Mouse (Mus musculus): ENCODE data around the gene Cox7a2l.
A peak's percentile ranks its signal among the peaks of the same experiment; 100 is the strongest.

The Cox7a2l gene

GRCm38 (mm10) chr17:83526624-83527532 is 9.7 kb upstream of the Cox7a2l start:
- DNase-seq (ENCODE audit: low spot score) = no peak

- DNase-seq (ENCODE audit: low spot score) = no peak
These were observed 9.0 kb upstream of the Cox7a2l start for GRCm38 (mm10) chr17:83526091-83526561.

DNA sequence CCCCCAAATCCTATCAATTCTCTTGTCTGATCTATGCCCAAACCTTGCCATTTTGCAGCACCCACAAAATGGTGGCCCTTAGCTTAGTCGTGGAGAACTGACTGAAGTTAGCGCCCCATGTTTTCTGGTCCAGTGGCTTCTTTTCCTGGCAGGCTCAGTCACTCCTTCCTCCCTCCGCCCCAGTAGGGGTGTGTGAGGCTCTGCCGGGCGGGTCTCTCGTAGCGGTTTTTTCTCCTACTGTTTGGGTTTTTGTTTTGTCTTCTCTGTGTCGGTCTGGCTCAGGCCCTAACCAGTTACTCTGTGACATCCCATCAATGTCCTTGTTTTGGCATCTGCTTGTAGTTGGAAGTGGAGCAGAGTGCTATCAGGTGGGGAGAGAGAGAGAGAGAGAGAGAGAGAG is 8.5 kb upstream of the Cox7a2l start:
- no peak for DNase-seq (ENCODE audit: low spot score)

DNA sequence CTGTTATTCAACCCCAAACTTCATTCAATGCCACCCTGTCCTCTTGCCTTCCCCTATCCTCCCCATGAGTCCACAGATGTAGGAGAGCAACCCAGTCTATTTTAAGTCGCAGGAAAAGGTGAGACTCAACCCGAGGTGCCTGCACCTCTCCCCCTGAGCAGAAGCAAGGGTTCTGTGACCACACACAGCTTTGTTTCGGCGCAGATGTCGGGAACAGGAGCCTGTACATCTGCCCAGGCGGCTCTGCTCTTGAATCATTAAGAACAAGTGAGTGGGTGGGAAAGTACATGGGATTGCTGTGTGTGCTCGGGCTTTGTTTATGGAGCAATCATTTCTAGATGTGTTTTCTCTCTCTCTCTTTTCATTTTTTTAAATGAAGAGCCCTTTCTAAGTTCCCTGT is 7.6 kb upstream of the Cox7a2l start:
- DNase-seq (ENCODE audit: low spot score) = no peak

GRCm38 (mm10) chr17:83522590-83523379 is 5.7 kb upstream of the Cox7a2l start:
- DNase-seq (ENCODE audit: low spot score) = no peak

- DNase-seq (ENCODE audit: low spot score) = no peak
These were observed 4.8 kb upstream of the Cox7a2l start for GRCm38 (mm10) chr17:83521881-83522280.

DNA sequence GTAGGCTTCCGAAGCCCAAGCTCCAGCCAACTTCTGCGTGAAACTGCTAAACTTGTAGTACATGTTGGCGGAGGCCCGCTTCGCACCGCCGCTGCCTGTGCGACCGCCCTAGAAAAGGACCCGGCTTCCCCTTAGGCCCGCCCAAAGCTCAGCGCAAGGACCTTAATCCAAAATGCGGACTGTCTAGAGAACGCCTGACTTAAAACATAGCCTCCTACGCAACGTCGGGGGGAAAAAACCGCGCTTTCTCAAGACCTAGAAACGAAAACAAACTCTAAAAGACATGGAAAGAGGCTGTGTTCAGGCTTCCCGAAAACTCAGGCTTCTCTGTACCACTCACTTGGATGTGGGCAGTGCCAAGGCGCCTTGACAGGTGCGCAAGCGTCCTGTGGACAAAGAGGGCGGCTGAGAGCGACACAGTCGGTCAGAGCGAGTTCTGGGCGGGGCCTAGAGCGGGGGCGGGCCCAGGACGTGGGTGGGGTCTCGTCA is 2.9 kb downstream of the Cox7a2l start:
- peak; percentile 61 for DNase-seq (ENCODE audit: low spot score)

DNA sequence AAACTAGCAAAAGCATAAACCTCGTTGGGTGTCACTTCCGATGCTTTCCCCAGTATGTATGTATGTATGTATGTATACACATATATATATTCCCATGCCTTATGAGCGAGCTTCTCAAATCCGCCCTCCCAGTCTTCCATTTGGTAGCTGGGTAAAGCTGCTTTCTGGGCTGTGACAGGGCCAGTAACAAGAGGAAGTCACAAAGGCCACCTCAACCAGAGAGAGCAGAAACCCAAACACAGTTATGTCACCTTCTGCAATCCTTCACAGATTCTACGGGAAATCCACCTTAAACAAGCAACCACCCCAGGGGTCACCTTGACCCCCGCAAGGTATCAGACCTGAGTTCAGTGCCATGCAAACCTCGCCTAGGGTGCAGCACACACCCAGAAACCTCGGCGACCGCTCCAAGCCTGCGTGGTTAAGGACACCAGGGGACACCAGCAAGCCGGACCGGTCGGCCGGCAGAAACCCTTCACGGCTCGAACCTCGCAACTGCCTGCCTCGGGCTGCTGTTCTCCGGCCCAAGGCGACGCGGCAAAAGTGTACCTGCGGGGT is 3.4 kb downstream of the Cox7a2l start:
- no peak for DNase-seq (ENCODE audit: low spot score)

DNA sequence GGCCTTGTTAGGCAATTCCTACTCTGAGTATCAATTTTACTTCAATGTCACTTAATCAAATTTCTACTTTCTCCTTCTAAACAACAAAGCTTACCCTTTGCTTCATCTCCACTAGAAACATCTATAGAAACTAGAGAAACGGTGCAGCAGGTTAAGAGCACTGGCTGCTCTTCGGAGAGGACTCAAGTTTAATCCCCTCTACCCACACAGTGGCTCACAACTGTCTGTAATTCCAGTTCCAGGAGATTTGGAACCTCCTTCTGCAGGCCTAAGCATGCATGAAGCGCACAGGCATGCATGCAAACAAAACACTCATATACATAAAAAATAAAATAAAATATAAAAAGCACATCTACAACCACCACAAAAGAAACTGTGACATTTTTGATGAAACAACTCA is 5.0 kb downstream of the Cox7a2l start:
- DNase-seq (ENCODE audit: low spot score) = no peak

- DNase-seq (ENCODE audit: low spot score) = no peak
These were observed 13.4 kb downstream of the Cox7a2l start for GRCm38 (mm10) chr17:83503693-83504092.

DNA sequence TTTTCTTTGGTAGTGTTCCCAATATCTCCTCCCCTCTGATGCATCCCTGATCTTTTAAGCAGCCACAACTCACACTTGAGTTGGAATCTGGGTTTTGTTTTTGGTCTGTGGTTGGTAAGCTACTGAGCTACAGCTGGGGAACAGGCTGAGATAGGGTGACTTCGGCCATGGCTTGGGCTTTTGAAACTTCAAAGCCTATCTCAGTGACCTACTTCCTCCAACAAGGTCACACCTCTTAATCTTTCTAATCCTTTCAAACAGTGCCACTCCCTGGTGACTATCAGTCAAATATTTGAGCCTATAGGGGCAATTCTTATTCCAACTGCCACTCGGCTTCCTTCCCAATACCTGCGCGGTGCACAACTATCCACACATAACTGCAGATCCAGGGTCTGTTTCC is 17.4 kb downstream of the Cox7a2l start:
- DNase-seq (ENCODE audit: low spot score) = no peak

- DNase-seq (ENCODE audit: low spot score) = no peak
These were observed 18.2 kb downstream of the Cox7a2l start for GRCm38 (mm10) chr17:83498889-83499288.

- no peak for DNase-seq (ENCODE audit: low spot score)
These were observed 29.4 kb downstream of the Cox7a2l start for GRCm38 (mm10) chr17:83487762-83488161.

GRCm38 (mm10) chr17:83483784-83484183 is 33.3 kb downstream of the Cox7a2l start:
- DNase-seq (ENCODE audit: low spot score) = no peak

- no peak for DNase-seq (ENCODE audit: low spot score)
These were observed 34.2 kb downstream of the Cox7a2l start for GRCm38 (mm10) chr17:83482817-83483536.

- no peak for DNase-seq (ENCODE audit: low spot score)
These were observed 35.6 kb downstream of the Cox7a2l start for GRCm38 (mm10) chr17:83481551-83481950.

- no peak for DNase-seq (ENCODE audit: low spot score)
These were observed 40.0 kb downstream of the Cox7a2l start for GRCm38 (mm10) chr17:83477089-83477488.

GRCm38 (mm10) chr17:83469586-83469985 is 47.5 kb downstream of the Cox7a2l start:
- DNase-seq (ENCODE audit: low spot score) = no peak

DNA sequence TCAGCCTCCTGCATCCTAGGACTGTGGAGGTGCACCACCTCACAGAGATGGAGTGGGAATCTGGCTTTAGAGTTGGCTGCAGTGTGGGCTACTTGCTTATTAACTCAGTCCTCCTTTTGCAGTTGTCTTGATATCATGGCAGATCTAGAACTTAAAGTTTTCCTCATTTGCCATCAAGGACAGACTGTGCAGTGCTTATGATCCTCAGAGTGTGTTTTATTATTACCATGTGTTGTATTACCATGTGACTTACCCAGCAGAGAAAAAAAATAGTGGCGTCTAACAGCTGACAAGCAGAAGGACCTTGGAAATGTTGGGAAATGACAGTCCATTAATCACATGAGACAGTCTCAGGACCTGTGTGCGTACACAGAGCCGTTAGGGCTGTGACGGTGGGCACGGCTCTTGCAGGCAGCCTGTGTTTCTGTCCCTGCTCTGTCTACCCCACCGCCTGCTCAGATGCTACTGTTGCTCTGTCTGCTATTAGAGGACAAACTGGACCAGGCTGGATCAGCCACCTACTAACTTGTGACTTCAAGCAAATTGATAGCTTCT is 50.4 kb downstream of the Cox7a2l start:
- DNase-seq (ENCODE audit: low spot score) = no peak

DNA sequence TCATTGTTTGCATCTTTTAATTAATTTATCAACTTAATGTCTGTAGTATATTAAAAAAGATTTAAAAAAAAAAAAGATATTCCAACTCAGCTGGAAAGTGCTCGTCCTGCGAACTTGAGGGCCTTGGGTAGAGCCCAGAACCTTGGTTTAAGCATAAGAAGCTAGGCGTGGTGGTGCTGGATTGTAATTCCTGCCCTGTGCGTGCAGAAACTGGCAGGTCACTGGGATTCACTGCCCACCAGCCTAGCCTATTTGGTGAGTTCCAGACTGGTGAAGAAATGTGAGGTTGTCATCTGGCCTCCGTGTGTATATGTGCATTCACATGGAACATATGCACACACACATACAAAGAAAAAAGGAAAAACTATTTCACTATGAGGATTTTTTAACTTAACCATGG is 51.2 kb downstream of the Cox7a2l start:
- no peak for DNase-seq (ENCODE audit: low spot score)

DNA sequence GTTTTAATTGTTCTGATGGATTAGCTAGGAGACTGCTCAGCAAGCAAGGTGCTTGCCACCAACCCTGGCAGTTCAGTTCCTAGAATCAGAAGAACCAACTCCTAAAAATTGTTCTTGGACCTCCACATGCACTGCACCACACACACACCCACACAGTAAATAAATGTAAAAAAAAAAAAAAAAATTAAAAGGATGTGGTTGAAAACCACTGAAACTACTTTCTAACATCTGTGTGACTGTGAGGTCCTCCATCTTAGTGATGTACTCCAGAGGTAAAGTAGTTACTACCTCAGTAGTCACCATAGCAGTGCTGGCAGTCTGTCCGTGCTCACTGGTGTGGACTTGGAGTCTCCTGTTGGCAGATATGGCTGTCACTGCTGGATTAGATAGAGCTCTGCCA is 59.9 kb downstream of the Cox7a2l start:
- DNase-seq (ENCODE audit: low spot score) = no peak

GRCm38 (mm10) chr17:83453587-83453986 is 63.5 kb downstream of the Cox7a2l start:
- DNase-seq (ENCODE audit: low spot score) = no peak
